Mouse (Mus musculus): ENCODE measurements around the gene Pi4k2a.
A peak's percentile ranks its signal among the peaks of the same experiment; 100 is the strongest.

DNA sequence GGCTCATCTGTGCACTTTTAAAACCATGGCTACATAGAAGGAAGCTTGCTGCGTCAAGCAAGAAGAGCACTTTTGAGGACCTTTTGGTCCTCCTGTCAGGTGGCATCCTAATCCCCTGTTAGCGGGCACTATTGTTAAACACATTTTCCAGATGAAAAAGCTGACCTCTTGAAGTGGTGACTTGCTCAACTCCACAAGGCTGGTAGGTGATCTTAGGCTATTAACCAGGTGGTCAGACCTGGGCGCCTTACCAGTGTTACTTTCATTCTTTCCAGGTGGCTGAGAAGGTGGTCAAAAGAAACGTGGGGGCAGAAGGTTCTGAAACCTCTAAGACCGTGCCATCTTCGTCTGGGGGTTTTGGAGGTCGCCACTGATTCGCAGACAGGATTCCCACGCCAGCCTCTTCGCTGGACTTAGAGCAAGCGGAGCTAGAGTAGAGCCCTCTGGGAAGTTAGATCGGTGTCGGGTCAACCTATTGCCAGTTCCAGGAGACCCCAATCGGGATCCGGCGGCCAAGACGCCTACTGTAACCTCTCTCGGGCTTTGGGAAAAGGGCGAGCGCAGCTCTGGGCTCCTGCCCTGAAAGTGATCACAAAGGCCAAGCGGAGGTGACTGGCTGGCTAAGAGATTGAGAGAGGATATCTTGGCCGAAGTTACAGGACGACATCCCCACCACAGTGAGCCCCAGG, 37.9 kb downstream of the Pi4k2a start:
- TF ChIP-seq ZNF384 (IDR thresholded peaks at IDR 0.05; ENCODE audit: low read depth, low read length), result no peak
- TF ChIP-seq CHD2 (IDR thresholded peaks at IDR 0.05; ENCODE audit: low read depth, low read length), result no peak
- 0 out of 2 replicates have a peak, but pooled peaks have one; percentile 10 for TF ChIP-seq HCFC1 (IDR thresholded peaks at IDR 0.05; ENCODE audit: borderline replicate concordance, insufficient read depth, low read length)
- TF ChIP-seq ZC3H11A (IDR thresholded peaks at IDR 0.05; ENCODE audit: borderline replicate concordance, low read depth, low read length), result no peak

Measured in ES-E14 (cell line).